Mouse (Mus musculus) hindbrain, embryonic 16.5 days (tissue): ENCODE measurements around the gene Camsap1. TPM values are rescaled to one million over a fixed set of nuclear protein-coding genes. Genes with fewer than 3 reads are reported as not detected.

Experiments used
- ATAC-seq: fragments of 200-750 bp; cut with Nextera tagmentation; 2 replicates; pipeline ENCODE4 v1.8.0; 2017; ENCODE audit warnings: moderate TSS enrichment, moderate library complexity
- H3K27ac ChIP-seq: fragments of 300-500 bp; sonication (generic); 2 replicates; pipeline ENCODE4 v1.5.1; 2014; ENCODE audit warnings: low read depth, mild to moderate bottlenecking, control low read depth, low read length, moderate library complexity
- H3K27me3 ChIP-seq: fragments of 300-500 bp; sonication (generic); replicated peaks from 2 replicates; pipeline ENCODE4 v1.6.1; 2014; ENCODE audit warnings: low read length; ENCODE audit not compliant: control insufficient read depth, insufficient read depth
- H3K36me3 ChIP-seq: fragments of 300-500 bp; sonication (generic); 2 replicates; pipeline ENCODE4 v1.6.1; 2014; ENCODE audit warnings: mild to moderate bottlenecking, low read length, moderate library complexity, mixed read lengths; ENCODE audit not compliant: control insufficient read depth, insufficient read depth
- H3K4me1 ChIP-seq: fragments of 300-500 bp; sonication (generic); 2 replicates; pipeline ENCODE4 v1.6.1; 2014; ENCODE audit warnings: low read depth, low read length; ENCODE audit not compliant: control insufficient read depth, insufficient read depth
- H3K4me2 ChIP-seq: fragments of 300-500 bp; sonication (generic); 2 replicates; pipeline ENCODE4 v1.6.1; 2014; ENCODE audit warnings: mild to moderate bottlenecking, low read length, control low read depth, moderate library complexity
- H3K4me3 ChIP-seq: fragments of 300-500 bp; sonication (generic); 2 replicates; pipeline ENCODE4 v1.5.1; 2014; ENCODE audit warnings: mild to moderate bottlenecking, low read length, control low read depth, moderate library complexity
- H3K9ac ChIP-seq: fragments of 300-500 bp; sonication (generic); 2 replicates; pipeline ENCODE4 v1.6.1; 2014; ENCODE audit warnings: low read depth, mild to moderate bottlenecking, control low read depth, low read length, moderate library complexity
- H3K9me3 ChIP-seq: fragments of 300-500 bp; sonication (generic); 2 replicates; pipeline ENCODE4 v1.6.1; 2014; ENCODE audit warnings: mild to moderate bottlenecking, low read length, moderate library complexity; ENCODE audit not compliant: control insufficient read depth
- WGBS: fragments of 180-500 bp; shearing (Covaris S2); extraction: QIAGEN DNeasy Blood & Tissue Kit; methylation state at CpG from one replicate; pipeline ENCODE4 v1.1.7; 2014; 5-methylcytosine and 5-hydroxymethylcytosine counted together
- polyA plus RNA-seq: library from polyadenylated mRNA; unstranded; fragments of >200 nt; fragmentation: Nextera tagmentation; extraction: Ambion mirVana; gene quantifications from 2 replicates; pipeline ENCODE4 v1.2.1, GENCODE M21; 2015

The Camsap1 gene
- polyA plus RNA-seq, 1 experiment from 2014 or later = 23.6 TPM

- Histone ChIP-seq H3K9me3 (no peaks in the 10 kb centered on the region), H3K36me3 (no peaks in the 10 kb centered on the region), H3K4me3 (no peak overlapping the region), H3K4me2 (peak overlapping the region; percentile 77), H3K27me3 (no peaks in the 10 kb centered on the region; the same call in 1 of the 2 replicates), H3K4me1 (peaks cover 12% of the 10 kb centered on the region), H3K9ac (no peak overlapping the region), H3K27ac (no peak overlapping the region)
- 74% methylated on average over 4 of the region's 4 CpGs for WGBS
- no peak for ATAC-seq
Measured at GRCm38 (mm10) chr2:25879061-25879460, 104.0 kb downstream of the Camsap1 start.

GRCm38 (mm10) chr2:25878516-25878915 lies 104.6 kb downstream of the Camsap1 start:
- ATAC-seq = no peak
- H3K9me3 ChIP-seq = no peaks in the 10 kb centered on the region
- peaks cover 12% of the 10 kb centered on the region for H3K4me1 ChIP-seq
- peak overlapping the region; percentile 77 for H3K4me2 ChIP-seq
- H3K27ac ChIP-seq = no peak overlapping the region
- peak overlapping the region; percentile 68 for H3K4me3 ChIP-seq
- H3K9ac ChIP-seq = peak overlapping the region; percentile 85
- no peaks in the 10 kb centered on the region for H3K36me3 ChIP-seq
- WGBS = 68% methylated on average over 2 of the region's 2 CpGs
- H3K27me3 ChIP-seq = no peaks in the 10 kb centered on the region; the same call in 1 of the 2 replicates

DNA sequence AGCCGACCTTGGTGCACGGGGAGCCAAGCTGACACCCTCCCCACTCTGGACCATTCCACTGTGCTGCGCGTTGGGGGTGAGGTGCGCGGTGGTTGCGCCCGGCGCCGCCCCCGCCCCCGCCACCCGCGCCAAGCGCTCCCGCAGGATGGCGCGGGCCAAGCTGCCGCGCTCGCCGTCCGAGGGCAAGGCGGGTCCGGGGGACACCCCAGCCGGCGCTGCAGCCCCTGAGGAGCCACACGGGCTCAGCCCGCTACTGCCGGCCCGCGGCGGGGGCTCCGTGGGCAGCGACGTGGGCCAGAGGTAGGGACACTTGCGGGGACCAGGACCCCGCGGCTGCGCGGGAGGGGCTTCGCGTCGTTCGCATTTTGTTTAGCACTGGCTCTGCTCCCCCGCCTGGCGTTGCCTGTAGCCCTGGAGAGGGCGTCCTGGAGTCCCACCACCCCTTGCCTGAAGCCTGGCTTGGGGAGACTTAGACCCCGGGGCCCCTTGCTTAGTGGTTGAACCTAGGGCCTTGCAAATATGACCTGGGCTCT lies 105.3 kb downstream of the Camsap1 start:
- Histone ChIP-seq H3K4me1 (peaks cover 12% of the 10 kb centered on the region), H3K27ac (peak overlapping the region; percentile 69), H3K27me3 (no peaks in the 10 kb centered on the region; the same call in 1 of the 2 replicates), H3K4me2 (peak overlapping the region; percentile 77), H3K4me3 (peak overlapping the region; percentile 68), H3K9me3 (no peaks in the 10 kb centered on the region), H3K36me3 (no peaks in the 10 kb centered on the region), H3K9ac (peak overlapping the region; percentile 85)
- WGBS = 3% methylated on average over 35 of the region's 49 CpGs
- ATAC-seq = peak; percentile 81

GRCm38 (mm10) chr2:25877250-25877735 lies 105.8 kb downstream of the Camsap1 start:
- 23% methylated on average over 7 of the region's 7 CpGs for whole genome bisulfite sequencing
- H3K9me3 ChIP-seq = no peaks in the 10 kb centered on the region

More at GRCm38 (mm10) chr2:25877250-25877735, 105.8 kb downstream of the Camsap1 start:
- Histone ChIP-seq H3K27ac (no peak overlapping the region; the same call in 1 of the 2 replicates), H3K4me2 (peak overlapping the region; percentile 77), H3K9ac (peak overlapping the region; percentile 85), H3K27me3 (no peaks in the 10 kb centered on the region; the same call in 1 of the 2 replicates), H3K36me3 (no peaks in the 10 kb centered on the region), H3K4me1 (peaks cover 12% of the 10 kb centered on the region), H3K4me3 (peak overlapping the region; percentile 68)
- peak; percentile 34 for ATAC-seq

Other genes starting within 250 kb of the Camsap1 start
- gene Obp2b, start 246.3 kb downstream of the Camsap1 start, polyA plus RNA-seq = not detected in 2 replicates
- gene Lcn3, start 217.7 kb downstream of the Camsap1 start, polyA plus RNA-seq = not detected in 2 replicates
- not detected in 2 replicates for gene Lcn11, start 206.3 kb downstream of the Camsap1 start, polyA plus RNA-seq
- gene Gm13539, start 201.0 kb downstream of the Camsap1 start, polyA plus RNA-seq = not detected in 2 replicates
- not detected in 2 replicates for gene Glt6d1, start 167.4 kb downstream of the Camsap1 start, polyA plus RNA-seq
- gene Lcn9, start 160.1 kb downstream of the Camsap1 start, polyA plus RNA-seq = not detected in 2 replicates
- not detected in 2 replicates for gene Sohlh1, start 136.0 kb downstream of the Camsap1 start, polyA plus RNA-seq
- 21.2 and 27.4 TPM in 2 replicates for gene Kcnt1, start 119.5 kb downstream of the Camsap1 start, polyA plus RNA-seq
- 139 and 141 TPM in 2 replicates for gene Ubac1, start 38.5 kb upstream of the Camsap1 start, polyA plus RNA-seq
- gene Nacc2, start 139.9 kb upstream of the Camsap1 start, polyA plus RNA-seq = 24.5 and 25.8 TPM in 2 replicates
- 3.3 and 4.5 TPM in 2 replicates for gene Lhx3, start 225.0 kb upstream of the Camsap1 start, polyA plus RNA-seq